Mouse (Mus musculus): ENCODE results near the gene Atf4.
A peak's percentile ranks its signal among the peaks of the same experiment; 100 is the strongest.

Atf4 gene

DNA sequence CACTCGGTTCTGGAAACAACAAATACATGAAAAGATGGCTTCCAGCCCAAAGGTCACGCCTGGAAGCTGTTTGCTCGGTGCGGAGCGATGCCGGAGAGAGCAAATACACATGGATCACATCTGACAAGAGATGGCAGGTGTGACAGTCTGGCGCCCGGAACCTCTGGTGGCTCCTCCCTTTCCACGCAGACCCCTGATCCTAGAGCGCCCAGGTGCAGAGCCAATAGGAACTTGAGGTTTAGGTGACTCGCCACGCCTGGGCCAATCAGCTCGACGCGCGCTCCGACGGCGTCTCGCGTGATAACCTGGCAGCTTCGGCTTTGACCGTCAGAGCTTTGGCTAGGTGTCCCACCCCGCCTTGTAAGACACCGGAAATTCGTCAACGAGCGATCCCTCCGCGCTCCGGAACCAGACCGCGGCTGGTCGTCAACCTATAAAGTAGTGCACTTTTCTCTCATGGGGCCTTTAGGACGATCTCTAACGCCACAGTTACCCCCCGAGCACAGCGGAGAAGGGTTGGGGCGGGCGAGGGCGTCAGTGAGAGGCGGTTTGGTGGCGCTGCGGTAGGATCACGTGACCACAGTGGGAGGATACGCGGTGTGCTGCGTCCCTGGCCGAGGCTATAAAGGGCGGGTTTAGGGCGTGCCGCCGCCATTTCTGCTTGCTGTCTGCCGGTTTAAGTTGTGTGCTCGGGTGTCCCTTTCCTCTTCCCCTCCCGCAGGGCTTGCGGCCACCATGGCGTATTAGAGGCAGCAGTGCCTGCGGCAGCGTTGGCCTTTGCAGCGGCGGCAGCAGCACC lies at the start of gene Atf4:
TSS of gene Atf4 (plus strand) at position 338 of the 799 bp plus-strand sequence.
- DNase-seq (ENCODE audit: low read depth, low spot score), result peak; percentile 99

DNA sequence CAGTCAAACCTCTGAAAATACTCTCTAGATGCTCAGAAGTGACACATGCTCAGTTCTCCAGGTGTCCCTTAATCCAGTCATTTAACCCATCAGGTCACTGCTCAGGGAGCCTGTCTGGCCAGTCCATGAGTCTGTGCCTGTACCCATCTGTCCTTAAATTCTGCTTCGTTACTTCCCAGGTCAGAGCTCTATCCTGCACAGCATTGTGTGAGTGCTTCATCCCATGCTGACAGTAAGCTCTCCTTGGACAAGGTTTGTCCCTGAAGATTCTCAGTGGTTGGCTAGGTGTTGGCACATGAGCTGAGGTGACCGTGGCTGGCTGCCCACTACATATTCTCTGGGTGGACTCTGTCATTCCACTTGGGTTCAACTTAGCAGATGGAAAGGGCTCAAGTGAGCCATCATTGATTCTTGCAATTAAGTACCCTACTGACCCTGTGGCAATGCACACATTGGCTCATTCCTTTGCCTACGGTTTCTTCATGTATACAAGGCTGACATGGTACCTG lies 48.9 kb upstream of the Atf4 start:
- no peak for DNase-seq (ENCODE audit: low read depth, low spot score)

DNA sequence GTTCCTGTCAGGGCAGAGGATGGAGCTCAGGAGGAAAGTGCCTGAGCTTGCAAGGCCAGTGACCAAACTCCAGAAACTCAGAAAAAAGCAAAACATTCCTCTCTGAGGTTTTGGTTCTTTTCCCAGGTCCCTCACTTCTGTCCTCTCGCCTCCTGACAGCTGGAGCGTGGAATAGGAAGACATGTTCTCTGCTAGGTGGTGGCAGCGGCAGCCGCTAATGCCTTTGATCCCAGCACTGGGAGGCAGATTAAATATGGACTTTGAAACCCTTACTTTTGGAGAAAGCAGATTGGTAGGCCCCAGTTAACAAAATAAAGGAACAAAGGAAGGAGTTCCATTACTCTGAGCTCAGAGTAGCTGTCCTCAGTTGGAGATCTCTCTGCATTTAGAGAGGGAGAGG lies 46.5 kb upstream of the Atf4 start:
- DNase-seq (ENCODE audit: low read depth, low spot score), result no peak

DNA sequence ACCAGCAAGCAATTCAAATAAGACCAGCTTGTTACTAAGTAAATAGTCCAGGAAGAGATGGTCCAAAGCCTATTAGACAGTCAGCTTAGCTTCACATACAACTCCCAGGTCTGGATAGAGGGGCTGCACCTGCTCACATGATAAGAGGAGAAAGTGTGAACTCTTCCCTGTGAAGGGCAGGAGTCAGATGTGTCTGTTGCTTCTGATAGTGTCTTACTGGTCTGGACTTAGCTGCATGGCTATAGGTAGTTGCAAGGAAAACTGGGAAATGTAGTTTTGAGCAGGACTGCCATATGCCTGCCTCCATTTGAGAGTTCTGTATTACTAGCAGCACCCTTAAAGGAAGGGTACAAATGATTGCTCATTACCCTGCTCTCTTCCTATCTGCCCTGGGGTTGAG lies 41.3 kb upstream of the Atf4 start:
- no peak for DNase-seq (ENCODE audit: low read depth, low spot score)

DNA sequence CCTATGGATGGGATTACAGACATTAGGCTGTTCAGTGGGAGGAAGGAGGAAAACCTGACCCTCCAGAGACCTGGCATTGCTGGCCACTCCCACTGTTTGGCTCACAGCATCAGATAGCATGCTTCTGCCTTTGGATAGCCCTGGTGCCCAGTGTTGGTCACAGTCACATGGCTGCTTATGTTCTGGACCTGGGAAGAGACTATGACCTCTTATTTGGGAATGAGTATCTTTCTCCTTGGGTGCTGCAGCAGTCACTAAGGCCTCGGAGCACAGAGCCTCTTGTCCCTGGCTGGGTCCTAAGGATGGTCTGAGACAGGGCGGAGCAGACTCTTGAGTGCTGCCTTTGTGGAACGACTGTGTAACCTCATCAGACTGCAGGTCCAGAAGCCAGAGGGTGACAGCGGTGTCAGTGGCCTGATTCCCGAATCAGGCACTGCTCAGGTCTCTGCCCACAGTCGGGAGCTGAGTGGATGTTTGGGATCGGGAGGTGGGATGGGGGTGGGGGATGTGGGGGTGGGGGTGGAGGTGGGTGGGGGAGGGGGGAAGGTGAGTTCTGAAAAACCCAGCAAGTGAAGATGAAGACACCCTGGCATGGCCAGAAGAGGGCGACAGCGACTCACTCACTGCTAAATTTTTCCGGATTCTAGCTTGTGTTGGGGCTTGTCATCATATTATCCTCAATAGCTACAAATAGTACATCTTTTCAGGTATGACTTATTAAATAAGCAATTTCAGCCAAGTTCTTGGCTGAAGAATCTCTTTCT lies 39.1 kb upstream of the Atf4 start:
- no peak for DNase-seq (ENCODE audit: low read depth, low spot score)

DNA sequence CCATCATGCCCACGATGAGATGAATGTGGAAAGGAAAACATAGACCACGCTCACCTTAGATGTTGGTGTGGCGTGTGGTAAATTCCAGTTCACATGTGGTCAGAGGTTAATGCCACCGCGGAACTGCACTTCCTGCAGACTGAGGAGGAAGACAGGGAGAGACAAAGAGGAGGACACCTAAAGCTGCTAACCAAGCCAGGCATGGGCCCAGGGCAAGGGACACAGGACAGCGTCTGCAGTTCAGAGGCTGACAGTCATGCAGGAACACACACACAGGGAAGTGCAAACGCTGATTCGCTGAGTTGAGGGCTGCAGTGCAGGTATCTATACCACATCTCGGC lies 38.5 kb upstream of the Atf4 start:
- no peak for DNase-seq (ENCODE audit: low read depth, low spot score)

DNA sequence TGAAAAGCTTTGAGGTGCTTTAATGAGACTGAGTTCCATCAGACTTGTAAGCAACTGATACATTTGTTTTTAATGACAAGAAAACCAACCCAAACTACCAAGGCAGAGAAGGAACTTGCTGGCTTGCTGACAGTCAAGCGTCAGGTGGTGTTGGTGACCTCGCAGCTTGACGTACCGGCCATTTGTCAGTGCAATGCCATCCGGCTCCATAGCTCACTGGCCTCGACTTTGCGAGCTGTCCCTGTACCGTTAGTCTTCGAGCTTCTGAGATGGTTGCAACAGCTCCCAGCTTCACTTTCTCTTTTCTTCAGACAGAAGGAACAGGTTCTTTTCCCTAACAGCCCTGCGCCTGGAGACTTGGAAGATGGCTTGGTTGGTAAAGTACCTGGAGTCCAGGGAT lies 37.5 kb upstream of the Atf4 start:
- no peak for DNase-seq (ENCODE audit: low read depth, low spot score)

DNA sequence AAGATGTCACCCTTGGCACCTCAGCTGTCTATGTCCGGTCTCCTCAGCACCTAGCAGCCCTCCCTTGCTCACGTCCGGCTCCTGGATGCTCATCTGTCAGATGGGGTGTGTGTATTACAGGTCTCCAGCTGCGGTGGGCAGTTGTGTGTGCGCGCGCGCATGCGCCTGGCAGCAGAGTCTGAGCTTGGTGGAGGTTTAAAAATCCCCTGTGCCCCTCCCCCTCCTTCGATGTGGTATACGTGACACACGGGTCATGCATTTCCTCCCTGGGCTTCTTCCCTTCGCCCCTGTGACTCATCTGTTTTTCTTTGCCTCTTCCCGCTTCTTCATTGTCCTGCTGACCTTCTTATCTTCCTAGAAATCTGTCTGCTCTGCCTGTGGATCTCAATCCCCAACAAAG lies 35.8 kb upstream of the Atf4 start:
- no peak for DNase-seq (ENCODE audit: low read depth, low spot score)

DNA sequence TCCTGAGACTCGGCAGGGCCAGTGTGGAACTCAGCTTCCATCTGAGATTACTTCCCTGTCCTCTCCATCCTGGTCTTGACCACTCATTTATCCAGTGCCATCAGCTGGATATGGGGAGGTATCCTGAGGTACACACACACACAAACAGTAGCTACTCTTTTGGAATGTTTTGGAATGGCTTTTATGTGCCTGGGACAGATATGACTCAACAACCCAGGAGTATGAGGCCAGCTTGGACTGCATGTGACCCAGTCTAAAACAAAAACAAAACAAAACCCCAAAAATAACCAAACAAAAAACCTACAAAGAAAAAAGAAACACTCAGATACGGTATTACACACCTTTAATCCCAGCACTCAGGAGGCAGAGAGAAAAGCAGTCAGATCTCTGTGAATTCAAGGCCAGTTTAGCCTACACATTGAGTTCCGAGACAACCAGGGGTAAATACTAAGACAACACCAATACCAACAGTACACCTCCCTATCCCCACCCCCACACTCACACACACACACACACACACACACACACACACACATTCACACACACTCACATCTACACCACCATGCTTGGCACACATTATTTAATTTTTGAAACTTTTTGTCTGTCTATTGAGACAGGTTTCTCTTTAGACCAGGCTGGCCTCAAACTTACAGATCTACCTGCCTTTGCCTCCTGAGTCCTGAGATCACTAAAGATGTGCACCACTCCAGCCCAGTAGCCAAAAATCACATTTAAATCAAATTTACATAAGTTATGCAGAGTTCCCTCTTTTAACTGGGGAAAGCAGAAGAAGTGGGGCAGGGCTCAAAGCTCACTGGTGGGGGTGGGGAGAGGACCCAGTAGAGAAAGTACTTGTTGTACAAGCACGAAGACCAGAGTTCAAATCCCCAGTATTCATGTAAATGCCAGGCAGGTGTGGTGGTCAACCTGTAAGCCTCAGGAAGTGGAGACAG lies 35.0 kb upstream of the Atf4 start:
- no peak for DNase-seq (ENCODE audit: low read depth, low spot score)

DNA sequence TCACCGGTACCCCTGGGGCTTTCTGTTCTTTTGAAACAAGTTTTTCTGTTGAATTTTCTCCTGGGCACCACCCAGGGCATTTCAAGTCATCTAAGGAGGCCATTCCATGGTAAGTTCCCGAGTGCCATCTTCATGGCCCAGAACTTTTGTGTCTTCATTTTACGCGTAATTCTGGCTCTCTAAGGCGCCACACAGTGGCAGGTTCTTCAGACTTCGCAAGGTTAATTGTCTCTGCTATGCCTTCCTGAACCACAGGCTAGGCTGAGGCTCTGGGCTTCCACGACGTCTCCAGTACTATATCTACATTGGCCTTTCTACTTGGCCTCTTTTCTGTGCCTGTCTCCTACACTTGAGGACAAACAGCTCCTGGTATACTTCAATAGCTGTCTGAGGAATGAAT lies 34.0 kb upstream of the Atf4 start:
- DNase-seq (ENCODE audit: low read depth, low spot score), result no peak

DNA sequence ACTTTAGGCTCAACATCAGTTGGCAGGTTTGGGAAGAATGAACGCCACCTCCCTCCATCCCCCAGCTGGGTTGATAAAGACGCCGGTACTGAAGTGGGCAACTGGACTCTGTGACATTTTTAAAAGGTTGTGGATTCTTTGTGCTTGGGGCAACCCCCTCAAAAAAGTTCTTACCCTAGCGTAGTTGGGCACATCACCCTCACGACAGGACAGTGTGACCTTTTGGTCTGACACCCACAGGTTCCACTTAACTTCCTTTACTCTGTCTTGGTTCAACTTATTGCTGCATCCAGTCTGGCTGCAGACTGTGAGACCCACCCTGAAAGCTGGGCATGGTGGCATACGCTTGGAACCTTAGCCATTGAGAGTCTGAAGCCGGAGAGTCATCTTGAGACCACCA lies 31.2 kb upstream of the Atf4 start:
- no peak for DNase-seq (ENCODE audit: low read depth, low spot score)

DNA sequence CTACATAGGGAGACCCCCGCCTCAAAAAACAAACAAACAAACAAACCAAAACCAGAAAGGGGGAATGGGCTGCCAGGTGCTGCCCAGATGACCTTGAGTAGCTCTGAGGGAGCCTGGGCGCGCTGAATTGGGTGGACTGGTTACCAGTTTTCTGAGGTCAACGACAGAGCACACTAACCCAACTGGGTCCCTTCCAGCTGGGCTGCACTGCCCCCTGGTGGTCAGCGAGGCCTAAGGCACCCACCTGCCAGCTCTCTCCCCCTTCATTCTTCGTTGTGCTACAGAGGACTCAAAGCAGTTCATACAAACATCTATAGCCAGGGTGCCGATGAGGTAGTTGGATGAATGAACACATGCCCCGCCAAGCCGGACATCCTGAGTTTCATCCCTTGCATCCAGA lies 29.8 kb upstream of the Atf4 start:
- peak; percentile 76 for DNase-seq (ENCODE audit: low read depth, low spot score)

DNA sequence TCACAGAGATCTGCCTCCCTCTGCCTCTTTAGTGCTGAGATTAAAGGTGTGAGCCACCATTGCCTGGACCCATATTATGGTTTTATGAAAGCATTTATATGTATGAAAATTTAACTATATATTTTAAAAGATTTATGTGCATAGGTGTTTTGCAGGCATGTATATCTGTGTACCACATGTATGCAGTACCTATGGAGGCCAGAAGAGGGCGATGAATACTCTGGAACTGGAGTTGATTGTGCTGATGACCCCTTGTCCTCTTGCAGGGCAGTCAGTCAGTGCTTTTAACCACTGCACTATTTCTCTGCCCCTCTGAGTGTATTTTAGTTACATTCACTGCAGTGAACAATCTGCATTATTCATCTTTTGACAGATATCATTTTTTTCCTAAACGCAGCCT lies 29.2 kb upstream of the Atf4 start:
- DNase-seq (ENCODE audit: low read depth, low spot score), result peak; percentile 72

DNA sequence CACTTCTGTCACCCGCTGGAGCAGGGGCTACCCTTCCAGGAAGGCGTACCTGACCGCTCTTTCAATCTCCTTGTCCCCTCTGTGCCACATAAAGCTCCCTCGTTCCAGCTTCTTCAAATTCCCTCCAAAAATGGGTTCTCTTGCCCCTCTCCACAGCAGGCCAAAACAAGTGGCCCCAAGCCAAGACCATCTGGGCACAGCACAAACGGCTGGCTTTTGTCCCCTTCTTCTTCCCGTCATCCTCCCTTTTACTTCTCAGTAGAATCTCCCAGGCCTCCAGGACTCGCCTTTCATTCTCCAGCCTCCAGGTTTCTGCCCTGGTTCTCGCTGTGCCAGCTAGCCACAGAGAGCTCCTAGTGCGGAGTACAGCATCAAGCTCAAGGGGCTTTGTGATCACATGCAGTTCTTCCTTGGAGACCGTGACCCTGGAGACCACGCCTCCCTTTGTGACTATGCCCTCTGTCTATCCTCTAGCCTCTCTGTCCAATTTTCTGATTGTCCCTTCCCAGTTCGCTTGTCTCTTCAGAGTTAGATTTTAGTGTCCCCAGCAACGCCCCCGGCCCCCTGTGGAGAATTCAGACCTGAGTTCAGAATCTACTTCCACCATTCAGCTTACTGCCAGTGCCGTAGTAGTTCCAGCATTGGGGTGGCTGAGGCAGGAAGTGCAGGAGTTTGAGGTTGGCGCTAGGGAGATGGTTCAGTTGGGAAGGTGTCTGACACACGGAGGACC lies 26.7 kb upstream of the Atf4 start:
- DNase-seq (ENCODE audit: low read depth, low spot score), result no peak

DNA sequence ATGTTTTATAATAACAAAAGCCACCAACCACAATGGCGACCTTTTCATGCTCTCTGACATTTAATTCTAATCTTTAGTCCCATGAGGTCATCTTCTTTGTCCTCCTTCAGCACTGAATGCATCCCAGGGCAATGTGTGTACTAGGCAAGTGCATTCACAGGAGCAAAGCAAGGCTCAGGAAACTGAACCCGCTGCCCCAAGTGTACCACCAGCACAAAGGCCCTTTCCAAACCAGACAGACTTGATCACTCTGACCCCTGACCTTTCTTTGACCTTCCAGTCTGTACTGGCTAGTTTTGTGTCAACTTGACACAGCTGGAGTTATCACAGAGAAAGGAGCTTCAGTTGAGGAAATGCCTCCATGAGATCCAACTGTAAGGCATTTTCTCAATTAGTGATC lies 22.7 kb upstream of the Atf4 start:
- no peak for DNase-seq (ENCODE audit: low read depth, low spot score)

DNA sequence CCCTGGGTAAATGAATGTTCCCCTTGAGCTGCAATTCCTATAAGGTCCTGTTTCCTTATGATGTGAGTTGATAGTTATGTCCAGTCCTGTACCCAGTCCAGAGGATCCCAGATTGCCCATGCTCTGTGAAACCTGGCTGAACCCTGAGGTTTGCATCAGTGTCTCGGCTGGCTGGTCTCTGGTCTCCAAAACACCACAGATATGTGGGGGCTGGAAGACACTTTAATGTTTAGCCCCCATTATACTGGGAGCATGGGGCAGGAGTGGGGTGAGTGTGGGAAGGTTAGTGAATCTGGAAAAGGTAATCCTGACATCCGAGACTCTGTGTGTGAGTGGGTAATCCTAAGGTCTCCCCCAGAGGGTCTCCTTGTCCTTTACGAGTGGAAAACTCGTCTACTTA lies 21.9 kb upstream of the Atf4 start:
- DNase-seq (ENCODE audit: low read depth, low spot score), result no peak

DNA sequence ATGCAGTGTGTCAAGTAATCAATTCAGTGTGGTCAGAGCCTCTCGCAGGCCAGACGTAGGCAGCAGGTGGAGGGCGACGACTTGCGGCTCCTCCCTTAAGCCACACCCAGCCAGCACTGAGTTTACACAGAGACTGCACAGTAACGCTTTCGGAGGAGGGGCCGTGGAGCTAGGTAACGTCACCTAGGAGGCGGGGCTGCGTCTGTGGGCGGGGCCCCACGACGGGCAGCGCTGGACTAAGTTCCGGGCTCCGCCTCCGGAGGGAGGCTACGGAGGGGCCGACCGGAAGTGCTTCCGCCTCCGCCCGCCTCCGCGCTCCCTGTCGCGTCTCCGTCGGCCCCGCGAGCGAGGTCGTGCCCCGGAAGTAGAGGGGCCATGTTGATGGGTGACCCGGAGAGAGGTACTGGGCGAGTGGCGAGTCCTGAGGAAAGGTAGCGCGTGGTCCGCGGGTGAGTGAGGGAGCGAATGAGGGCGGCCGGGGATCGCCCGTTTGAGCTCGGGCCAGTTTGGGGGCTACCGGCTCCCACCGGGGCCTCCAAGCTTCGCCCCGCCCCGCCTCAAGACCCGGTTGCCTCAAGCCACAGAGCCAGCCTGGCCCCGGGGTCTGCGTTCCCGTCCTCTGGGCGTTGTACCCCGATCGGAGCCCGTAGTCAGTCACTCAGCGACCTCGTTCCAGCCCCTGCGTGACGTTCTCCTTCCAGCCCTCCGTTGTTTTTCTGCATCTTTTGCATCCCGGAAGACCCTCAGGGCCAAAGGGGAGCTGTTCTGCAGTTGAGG lies 21.1 kb upstream of the Atf4 start, which contains the start of gene Mief1:
TSS of gene Mief1 (plus strand) at position 286 of the 777 bp plus-strand sequence.
- DNase-seq (ENCODE audit: low read depth, low spot score), result peak; percentile 99

DNA sequence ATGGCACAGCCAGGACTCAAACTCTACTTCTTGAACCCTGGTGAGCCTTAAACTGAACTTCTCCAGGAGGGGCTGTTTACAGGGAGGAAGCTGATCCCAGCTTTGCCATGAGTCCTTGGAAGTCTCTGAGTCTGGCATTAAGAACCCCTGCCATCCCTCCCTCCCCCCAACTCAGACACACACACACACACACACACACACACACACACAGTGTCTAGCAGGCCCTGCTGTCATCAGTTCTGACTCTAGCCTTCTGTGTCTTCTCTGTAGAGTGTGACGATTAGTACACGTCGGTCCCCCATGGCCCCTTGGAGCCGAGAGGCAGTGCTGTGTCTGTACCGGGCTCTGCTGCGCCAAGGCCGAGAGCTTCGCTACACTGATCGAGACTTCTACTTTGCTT lies 19.4 kb upstream of the Atf4 start, which contains the start of gene AC140267.1:
TSS of gene AC140267.1 (plus strand) at position 301 of the 400 bp plus-strand sequence.
- no peak for DNase-seq (ENCODE audit: low read depth, low spot score)

DNA sequence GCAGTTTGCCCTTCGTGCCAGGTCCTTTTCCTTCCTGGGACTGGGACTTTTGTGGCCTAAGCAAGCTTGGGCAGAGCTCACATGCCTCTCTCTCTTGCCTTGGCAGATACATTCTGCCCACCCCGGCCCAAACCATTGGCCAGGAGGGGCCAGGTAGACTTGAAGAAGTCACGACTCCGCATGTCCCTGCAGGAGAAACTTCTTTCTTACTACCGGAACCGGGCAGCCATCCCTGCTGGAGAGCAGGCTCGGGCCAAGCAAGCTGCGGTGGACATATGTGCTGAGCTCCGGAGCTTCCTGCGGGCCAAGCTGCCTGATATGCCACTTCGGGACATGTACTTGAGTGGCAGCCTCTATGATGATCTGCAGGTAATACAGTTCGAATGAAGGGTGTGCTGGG lies 6.8 kb upstream of the Atf4 start:
- no peak for DNase-seq (ENCODE audit: low read depth, low spot score)

DNA sequence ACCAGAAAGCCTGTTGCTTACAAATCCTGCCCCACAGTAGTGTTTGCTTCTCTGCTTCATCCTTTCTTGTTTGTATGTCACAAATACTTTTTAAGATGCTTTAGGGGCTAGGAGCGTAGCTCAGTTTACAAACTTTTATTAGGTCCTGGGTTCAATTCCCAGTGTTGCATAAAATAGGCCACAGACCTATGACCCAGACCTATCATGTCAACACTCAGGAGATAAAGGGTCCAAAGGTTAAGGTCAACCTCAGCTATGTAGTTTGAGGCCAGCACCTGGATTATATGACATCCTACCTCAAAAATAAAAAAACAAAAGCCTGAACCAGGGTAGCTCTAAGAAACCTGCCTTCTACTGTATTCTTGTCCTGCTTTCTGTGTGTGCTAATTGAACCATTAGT lies 6.4 kb upstream of the Atf4 start:
- no peak for DNase-seq (ENCODE audit: low read depth, low spot score)

All from forelimb bud, embryonic 11.5 days (tissue).